Mouse (Mus musculus) brain, embryonic 14.5 days (tissue): ENCODE data around the gene Vsig10.

Experiments used
- CTCF ChIP-seq: fragments of 200-500 bp; IDR thresholded peaks from 2 replicates; pipeline ENCODE4 v1.5.1; 2012; ENCODE audit warnings: inconsistent platforms, mild to moderate bottlenecking, moderate library complexity, borderline replicate concordance; ENCODE audit not compliant: insufficient read depth, insufficient read length; ENCODE audit errors: extremely low read depth
- POLR2A ChIP-seq: fragments of 200-500 bp; IDR thresholded peaks from 2 replicates; pipeline ENCODE4 v1.6.1; 2012; ENCODE audit warnings: mild to moderate bottlenecking, inconsistent platforms, borderline replicate concordance; ENCODE audit not compliant: poor library complexity, insufficient read depth, insufficient read length, severe bottlenecking; ENCODE audit errors: extremely low read depth

DNA sequence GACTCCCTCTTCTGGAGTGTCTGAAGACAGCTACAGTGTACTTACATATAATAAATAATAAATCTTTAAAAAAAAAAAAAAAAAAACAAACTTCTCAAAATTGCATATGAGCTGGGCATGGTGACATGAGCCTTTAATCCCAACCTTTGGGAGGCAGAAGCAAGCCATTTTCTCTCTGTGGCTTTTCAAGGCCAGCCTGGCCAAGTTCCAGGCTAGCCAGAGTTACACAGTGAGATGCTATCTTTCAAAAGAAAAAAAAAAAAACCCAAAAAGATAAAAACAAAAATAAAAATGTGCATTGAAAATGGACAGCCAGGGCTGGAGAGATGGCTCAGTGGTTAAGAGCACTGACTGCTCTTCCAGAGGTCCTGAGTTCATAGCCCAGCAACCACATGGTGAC lies 29.2 kb upstream of the Vsig10 start:
- TF ChIP-seq CTCF (no peak), POLR2A (no peak)
